Mouse (Mus musculus) urinary bladder, postnatal 25 days (tissue): ENCODE results near the gene Vmn2r104.

Experiments
- DNase-seq: peaks from one replicate; pipeline ENCODE4 v3.0.0; 2022; ENCODE audit warnings: low spot score

The Vmn2r104 gene

DNA sequence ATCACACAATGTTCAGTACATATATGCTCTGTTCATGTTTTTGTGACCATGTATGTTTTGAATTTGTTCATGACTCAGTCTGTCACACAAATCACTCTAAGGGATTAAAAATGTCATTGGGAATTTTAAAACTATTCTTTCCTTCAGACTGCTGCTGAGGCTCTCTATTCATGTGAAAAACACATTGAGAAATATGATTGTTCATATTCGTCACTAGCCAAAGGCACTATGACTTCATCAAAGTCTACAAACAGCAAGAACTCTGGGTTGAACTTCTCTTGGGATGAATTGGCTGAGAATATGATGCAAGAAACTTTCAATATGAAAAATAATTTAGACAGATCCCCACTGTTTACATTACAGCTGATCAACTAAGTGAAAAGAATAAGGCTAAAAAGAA, at the start of gene Vmn2r104:
Vmn2r104 (minus strand) TSS at position 101 of the 400 bp plus-strand sequence.
- no peak for DNase-seq

DNA sequence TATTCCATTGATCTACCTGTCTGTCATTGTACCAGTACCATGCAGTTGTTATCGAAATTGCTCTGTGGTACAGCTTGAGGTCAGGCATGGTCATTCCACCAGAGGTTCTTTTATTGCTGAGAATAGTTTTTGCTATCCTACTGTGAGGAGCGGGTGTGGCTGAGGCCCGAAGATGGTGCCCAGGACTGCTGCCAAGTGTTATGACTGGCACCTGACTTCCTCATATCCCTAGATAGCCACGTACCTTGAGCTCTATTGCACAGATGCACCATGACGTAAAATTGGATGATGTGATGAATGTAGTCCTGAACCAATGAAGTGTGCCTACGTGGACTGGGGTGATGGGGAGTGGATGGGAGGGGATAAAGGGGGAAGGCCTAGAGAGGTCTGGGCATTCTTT, 26.0 kb upstream of the Vmn2r104 start:
- no peak for DNase-seq

DNA sequence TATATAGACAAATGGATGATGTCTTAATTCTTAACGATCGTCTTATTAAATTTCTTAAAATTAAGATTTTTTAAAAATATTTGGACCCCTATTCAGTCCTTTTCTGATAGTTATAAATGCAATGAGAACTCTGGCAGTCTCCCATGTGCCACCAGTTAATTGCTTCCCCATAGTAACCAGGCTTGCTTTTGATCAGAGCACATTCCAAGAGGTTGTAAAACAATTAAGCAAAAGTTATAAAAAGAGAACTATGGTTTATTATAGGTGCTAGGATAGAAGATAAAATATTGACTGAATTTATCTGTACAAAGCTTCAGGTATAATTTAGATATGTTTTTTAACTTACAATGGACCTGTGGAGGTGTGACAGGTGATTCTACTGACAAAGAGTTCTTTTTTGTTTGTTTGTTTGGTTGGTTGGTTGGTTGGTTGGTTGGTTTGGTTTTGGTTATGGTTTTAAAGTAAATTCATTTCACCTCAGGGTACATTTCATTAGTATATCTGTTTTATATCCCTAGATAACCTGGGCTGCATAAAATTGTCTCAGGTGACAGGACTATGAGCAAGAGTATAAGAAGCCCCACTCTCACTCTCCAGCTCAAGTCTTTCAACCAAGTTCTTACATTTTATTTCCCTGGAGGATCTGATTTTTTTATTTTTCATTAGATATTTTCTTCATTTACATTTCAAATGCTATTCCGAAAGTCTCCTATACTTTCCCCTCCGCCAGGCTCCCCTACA, 23.7 kb upstream of the Vmn2r104 start:
- no peak for DNase-seq
